Mouse (Mus musculus) liver, embryonic 16.5 days (tissue): Measurements from ENCODE around the gene Icmt. TPM values are rescaled to one million over a fixed set of nuclear protein-coding genes. Genes with fewer than 3 reads are reported as not detected.
A peak's percentile ranks its signal among the peaks of the same experiment; 100 is the strongest.

Experiments used
- ATAC-seq: fragments of 200-750 bp; cut with Nextera tagmentation; 2 replicates; pipeline ENCODE4 v1.8.0; 2017; ENCODE audit warnings: low read depth, mild to moderate bottlenecking, moderate number of reproducible peaks, moderate library complexity
- H3K27ac ChIP-seq: fragments of 300-500 bp; sonication (generic); 2 replicates; pipeline ENCODE4 v1.5.1; 2014; ENCODE audit warnings: mild to moderate bottlenecking, low read length
- H3K27me3 ChIP-seq: fragments of 300-500 bp; sonication (generic); 2 replicates; pipeline ENCODE4 v1.6.1; 2014; ENCODE audit warnings: low read depth, low read length, mixed read lengths; ENCODE audit not compliant: control insufficient read depth, insufficient read depth
- H3K36me3 ChIP-seq: fragments of 300-500 bp; sonication (generic); 2 replicates; pipeline ENCODE4 v1.6.1; 2014; ENCODE audit warnings: mild to moderate bottlenecking; ENCODE audit not compliant: control insufficient read depth, insufficient read depth
- H3K4me1 ChIP-seq: fragments of 300-500 bp; sonication (generic); 2 replicates; pipeline ENCODE4 v1.6.1; 2014; ENCODE audit warnings: low read depth, low read length, mixed read lengths; ENCODE audit not compliant: control insufficient read depth
- H3K4me2 ChIP-seq: fragments of 300-500 bp; sonication (generic); 2 replicates; pipeline ENCODE4 v1.6.1; 2014; ENCODE audit warnings: low read depth, low read length, mixed read lengths
- H3K4me3 ChIP-seq: fragments of 300-500 bp; sonication (generic); 2 replicates; pipeline ENCODE4 v1.5.1; 2014; ENCODE audit warnings: low read depth, mild to moderate bottlenecking, low read length
- H3K9ac ChIP-seq: fragments of 300-500 bp; sonication (generic); 2 replicates; pipeline ENCODE4 v1.6.1; 2014; ENCODE audit warnings: low read depth, low read length
- H3K9me3 ChIP-seq: fragments of 300-500 bp; sonication (generic); replicated peaks from 2 replicates; pipeline ENCODE4 v1.6.1; 2016; ENCODE audit warnings: low read length; ENCODE audit not compliant: control insufficient read depth
- WGBS: fragments of 180-500 bp; shearing (Covaris S2); extraction: QIAGEN DNeasy Blood & Tissue Kit; methylation state at CpG from one replicate; pipeline ENCODE4 v1.1.7; 2014; ENCODE audit not compliant: insufficient replicate concordance; 5-methylcytosine and 5-hydroxymethylcytosine counted together
- polyA plus RNA-seq: library from polyadenylated mRNA; unstranded; fragments of >200 nt; fragmentation: Nextera tagmentation; extraction: Ambion mirVana; gene quantifications from 2 replicates; pipeline ENCODE4 v1.2.1, GENCODE M21; 2015

The Icmt gene
- polyA plus RNA-seq, 1 experiment from 2014 or later, result 5.9 TPM

DNA sequence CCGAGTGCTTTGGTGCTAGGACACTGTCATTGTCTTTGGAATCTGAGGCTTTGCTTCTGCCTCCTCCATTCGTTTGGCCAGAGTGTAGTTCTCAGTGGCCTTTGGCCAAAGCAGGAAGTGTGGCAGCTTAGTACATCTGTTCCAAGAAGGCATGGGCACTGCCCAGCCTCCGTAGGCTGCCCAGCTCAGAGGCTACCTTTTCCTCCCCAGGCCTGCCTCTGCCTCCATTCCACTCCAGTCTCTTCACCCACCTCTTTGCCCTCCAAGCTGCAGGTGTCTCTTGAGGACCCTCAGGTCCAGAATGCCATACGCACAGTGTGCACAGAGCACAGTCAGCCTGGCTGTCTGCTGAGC, 32.9 kb upstream of the Icmt start:
- peak overlapping the region; percentile 22; the same call in 1 of the 2 replicates for H3K9ac ChIP-seq
- H3K27me3 ChIP-seq, result no peaks in the 10 kb centered on the region
- peaks cover 19% of the 10 kb centered on the region for H3K4me1 ChIP-seq
- no peaks in the 10 kb centered on the region for H3K36me3 ChIP-seq
- no peak overlapping the region; the same call in 1 of the 2 replicates for H3K4me2 ChIP-seq
- no peak overlapping the region for H3K27ac ChIP-seq
- no peak for ATAC-seq
- 53% methylated on average over 4 of the region's 4 CpGs for WGBS
- H3K4me3 ChIP-seq, result no peak overlapping the region
- no peaks in the 10 kb centered on the region for H3K9me3 ChIP-seq

DNA sequence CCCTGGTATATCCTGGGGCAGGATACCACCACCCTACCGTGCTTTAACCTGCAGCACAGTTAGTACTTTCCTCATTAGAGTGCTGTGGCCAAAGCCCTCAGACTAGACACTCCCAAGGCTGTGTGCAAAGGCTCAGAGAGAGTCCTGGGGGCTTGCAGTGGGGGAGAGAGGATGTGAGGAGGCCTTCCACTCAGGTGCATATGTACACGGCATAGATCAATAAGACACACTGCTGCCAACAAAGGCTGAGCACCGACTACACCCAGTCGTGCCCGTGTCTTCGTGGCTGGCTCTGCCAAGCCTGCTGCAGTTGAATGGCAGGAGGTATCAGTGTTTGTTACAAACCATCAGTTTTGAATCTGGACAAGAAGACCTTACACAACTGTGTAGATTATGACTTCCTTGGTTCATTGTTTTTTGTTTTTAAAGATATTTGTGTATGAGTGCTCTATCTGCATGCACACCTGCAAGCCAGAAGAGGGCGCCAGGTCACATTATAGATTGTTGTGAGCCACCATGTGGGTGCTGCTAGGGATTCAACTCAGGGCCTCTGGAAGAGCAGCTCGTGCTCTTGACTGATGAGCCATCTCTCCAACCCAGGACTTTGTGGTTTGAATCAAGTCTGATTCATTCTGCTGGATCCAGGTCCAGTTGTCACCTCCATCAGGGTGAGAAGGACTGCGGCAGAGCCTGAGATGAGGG, 32.0 kb upstream of the Icmt start:
- Histone ChIP-seq H3K27ac (no peak overlapping the region), H3K4me2 (no peak overlapping the region), H3K9ac (no peak overlapping the region), H3K4me1 (peaks cover 19% of the 10 kb centered on the region), H3K9me3 (no peaks in the 10 kb centered on the region), H3K36me3 (no peaks in the 10 kb centered on the region), H3K4me3 (no peak overlapping the region), H3K27me3 (no peaks in the 10 kb centered on the region)
- no peak for ATAC-seq
- 73% methylated on average over 9 of the region's 9 CpGs for WGBS

DNA sequence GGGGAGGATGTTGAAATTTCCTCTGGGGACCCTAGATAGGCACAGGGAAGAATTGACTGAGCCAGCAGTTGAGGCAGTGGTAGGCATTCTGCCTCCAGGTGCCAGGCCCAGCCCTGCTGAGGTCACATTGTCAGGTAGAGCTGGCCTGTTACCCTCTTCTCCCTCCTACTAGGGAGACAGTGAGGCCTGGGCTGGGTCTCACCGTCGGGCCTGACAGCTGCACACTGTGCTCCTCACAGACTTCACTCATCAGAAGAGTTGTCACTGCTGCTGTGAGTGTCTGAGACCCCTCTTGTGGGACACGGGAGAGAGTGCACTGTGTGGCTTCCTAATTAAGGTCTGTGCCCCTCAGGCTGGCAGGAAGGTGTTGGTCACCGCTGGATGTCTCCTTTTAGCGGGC, 31.2 kb upstream of the Icmt start:
- 74% methylated on average over 5 of the region's 5 CpGs for WGBS
- H3K9ac ChIP-seq, result no peak overlapping the region
- ATAC-seq, result no peak
- no peak overlapping the region for H3K4me2 ChIP-seq
- H3K27me3 ChIP-seq, result no peaks in the 10 kb centered on the region
- no peak overlapping the region for H3K4me3 ChIP-seq
- H3K27ac ChIP-seq, result no peak overlapping the region
- H3K9me3 ChIP-seq, result no peaks in the 10 kb centered on the region
- H3K36me3 ChIP-seq, result no peaks in the 10 kb centered on the region
- H3K4me1 ChIP-seq, result peaks cover 19% of the 10 kb centered on the region

DNA sequence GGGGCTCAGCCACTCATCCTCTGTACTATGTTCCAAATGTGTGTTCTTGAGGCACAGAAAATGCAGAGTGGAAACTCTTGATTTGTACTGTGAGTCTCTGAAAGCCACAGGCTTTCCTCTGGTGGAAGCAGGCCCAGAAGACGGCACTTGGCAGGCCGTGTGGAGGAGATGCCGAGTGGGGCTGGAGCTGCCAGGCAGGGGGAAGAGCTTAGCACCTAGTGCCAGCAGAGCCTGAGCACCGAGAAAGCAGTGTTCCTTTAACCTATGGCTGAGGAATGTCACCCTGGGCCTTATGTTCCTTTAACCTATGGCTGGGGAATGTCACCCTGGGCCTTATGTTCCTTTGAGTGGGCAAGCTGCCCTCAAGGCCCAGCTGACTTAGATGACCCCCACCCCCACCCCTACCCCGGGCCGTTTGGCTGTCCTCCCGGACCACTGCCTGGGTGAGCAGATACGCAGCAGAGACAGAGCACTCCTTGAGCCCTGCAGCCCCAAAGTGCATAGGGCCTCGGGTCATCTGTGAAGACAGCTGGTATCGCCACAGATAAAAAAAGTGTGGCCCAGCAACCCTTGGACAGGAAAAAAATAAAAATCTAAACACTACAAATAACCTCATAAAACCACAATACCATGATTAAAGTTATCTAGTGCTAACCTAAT, 30.7 kb upstream of the Icmt start:
- H3K4me1 ChIP-seq, result peaks cover 19% of the 10 kb centered on the region
- H3K9ac ChIP-seq, result no peak overlapping the region
- H3K4me2 ChIP-seq, result no peak overlapping the region
- H3K9me3 ChIP-seq, result no peaks in the 10 kb centered on the region
- H3K36me3 ChIP-seq, result no peaks in the 10 kb centered on the region
- H3K4me3 ChIP-seq, result no peak overlapping the region
- no peak overlapping the region for H3K27ac ChIP-seq
- no peaks in the 10 kb centered on the region for H3K27me3 ChIP-seq
- no peak for ATAC-seq
- 56% methylated on average over 10 of the region's 10 CpGs for WGBS

DNA sequence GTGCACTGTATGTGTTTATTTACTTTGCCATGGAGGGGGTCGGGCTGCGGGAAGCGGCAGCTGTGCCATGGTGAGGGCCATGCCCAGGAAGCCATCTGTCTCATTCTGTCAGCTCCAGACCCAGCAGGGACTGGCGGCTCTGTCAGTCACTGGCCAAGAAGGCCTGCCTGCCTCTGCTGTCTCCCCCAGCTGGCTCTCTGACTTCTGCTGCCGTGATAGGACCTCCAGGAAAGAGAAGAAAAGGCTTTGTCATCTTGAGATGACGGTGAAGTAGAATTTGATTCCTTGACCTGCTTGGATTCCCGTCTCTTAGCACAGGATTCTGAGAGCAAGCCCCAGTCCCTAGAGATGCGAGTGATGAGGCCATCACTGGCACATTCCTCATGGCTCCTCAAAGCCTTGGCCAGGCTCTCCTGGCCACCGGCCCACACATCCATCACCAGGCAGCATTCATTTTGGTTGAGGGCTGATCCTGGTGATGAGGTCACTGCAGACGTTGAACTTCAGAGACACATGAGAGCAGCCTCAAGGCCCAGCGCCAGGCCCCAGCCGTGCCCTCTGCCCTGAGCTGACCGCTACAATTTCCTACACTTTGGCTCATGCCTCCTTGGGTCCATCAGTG, 29.2 kb upstream of the Icmt start:
- no peak overlapping the region for H3K4me2 ChIP-seq
- WGBS, result 65% methylated on average over 13 of the region's 13 CpGs
- peaks cover 2% of the 10 kb centered on the region for H3K27me3 ChIP-seq
- H3K27ac ChIP-seq, result no peak overlapping the region
- no peaks in the 10 kb centered on the region for H3K36me3 ChIP-seq
- no peak overlapping the region for H3K9ac ChIP-seq
- ATAC-seq, result no peak
- no peaks in the 10 kb centered on the region for H3K9me3 ChIP-seq
- H3K4me1 ChIP-seq, result peaks cover 16% of the 10 kb centered on the region
- no peak overlapping the region for H3K4me3 ChIP-seq

DNA sequence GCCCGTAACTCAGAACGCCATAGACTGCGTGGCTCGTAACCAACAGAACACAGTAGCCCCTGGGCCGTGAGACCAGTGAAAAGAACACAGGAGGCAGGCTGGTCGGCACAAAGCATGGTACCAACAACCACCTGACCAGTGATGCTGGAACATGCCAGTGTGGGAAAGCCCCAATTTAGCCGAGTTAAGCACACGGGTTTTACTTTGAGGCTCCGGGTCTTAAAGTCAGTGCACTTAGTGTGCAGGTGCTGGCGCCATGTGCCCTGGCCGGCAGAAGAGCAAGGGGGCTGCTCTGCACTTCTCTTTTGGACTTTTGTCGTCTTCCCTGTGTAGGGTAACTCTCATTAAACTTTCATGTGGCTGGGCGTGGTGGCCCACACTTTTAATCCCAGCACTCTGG, 27.1 kb upstream of the Icmt start:
- no peaks in the 10 kb centered on the region for H3K36me3 ChIP-seq
- no peak overlapping the region for H3K4me2 ChIP-seq
- no peak for ATAC-seq
- WGBS, result 71% methylated on average over 13 of the region's 13 CpGs
- no peak overlapping the region for H3K4me3 ChIP-seq
- H3K9me3 ChIP-seq, result no peaks in the 10 kb centered on the region
- peaks cover 23% of the 10 kb centered on the region for H3K27me3 ChIP-seq
- no peak overlapping the region for H3K27ac ChIP-seq
- no peaks in the 10 kb centered on the region; the same call in 1 of the 2 replicates for H3K4me1 ChIP-seq
- no peak overlapping the region for H3K9ac ChIP-seq

DNA sequence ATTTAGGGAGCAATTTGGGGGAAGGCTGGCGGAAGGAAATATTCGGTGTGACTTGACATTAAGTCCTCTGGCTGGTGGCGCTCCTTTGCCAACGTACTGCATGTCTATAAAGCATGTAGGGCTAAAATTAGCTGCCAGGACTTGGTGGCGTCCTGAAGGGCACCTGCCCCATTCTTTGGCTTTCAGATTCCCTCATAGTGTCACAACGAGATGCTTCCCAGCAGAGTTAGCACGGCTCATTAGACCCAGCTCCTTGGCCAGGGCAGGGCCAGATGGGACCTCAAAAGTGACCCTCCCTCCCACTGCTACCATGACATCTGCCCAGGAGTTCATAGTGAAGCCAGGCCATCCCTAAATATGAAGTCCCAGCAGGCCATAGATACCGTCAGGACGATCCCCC, 26.4 kb upstream of the Icmt start:
- no peaks in the 10 kb centered on the region; the same call in 1 of the 2 replicates for H3K4me1 ChIP-seq
- H3K9ac ChIP-seq, result no peak overlapping the region
- H3K36me3 ChIP-seq, result no peaks in the 10 kb centered on the region
- ATAC-seq, result no peak
- H3K27me3 ChIP-seq, result peaks cover 29% of the 10 kb centered on the region
- H3K27ac ChIP-seq, result no peak overlapping the region
- WGBS, result 71% methylated on average over 9 of the region's 9 CpGs
- no peaks in the 10 kb centered on the region for H3K9me3 ChIP-seq
- no peak overlapping the region for H3K4me2 ChIP-seq
- no peak overlapping the region for H3K4me3 ChIP-seq

DNA sequence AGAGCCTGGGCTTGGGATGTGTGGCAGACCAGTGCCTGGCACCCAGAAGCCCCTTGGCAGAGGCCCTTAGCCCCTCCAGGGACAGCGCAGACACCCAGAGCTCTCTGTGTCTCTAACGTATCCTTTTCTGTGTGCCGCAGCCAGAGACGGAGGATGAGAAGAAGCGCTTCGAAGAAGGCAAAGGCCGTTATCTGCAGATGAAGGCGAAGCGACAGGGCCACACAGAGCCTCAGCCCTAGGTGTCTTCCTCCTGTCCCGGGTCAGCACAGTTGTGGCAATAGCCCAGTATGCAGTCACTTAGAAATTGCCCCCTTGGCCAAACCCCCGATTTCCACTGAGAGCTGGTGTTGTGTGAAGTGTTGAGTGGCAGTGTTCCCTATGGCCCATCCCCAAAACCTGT, 25.7 kb upstream of the Icmt start:
- peaks cover 35% of the 10 kb centered on the region for H3K27me3 ChIP-seq
- whole genome bisulfite sequencing, result 77% methylated on average over 11 of the region's 11 CpGs

DNA sequence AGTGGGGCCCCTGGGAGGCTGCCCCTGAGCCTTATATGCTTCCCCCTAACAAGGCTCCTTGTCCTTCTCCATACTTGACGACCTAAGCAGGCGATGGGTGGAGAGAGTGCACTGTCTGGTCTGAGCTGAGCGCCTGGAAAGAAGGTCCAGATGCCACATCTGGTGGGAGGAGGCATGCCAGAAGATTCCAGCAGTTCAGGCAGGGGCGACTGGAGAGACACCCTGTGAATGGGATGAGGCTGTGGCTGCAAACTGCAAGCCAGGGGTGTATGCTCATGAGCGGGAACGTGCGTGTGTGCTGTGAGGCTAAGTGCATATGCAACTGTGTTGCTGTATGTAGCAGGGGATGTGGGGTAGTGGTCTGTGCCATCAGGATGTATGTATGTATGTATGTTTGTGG, 25.0 kb upstream of the Icmt start:
- Histone ChIP-seq H3K4me2 (no peak overlapping the region), H3K4me1 (no peaks in the 10 kb centered on the region; the same call in 1 of the 2 replicates), H3K36me3 (no peaks in the 10 kb centered on the region), H3K9ac (no peak overlapping the region), H3K9me3 (no peaks in the 10 kb centered on the region), H3K27me3 (peaks cover 37% of the 10 kb centered on the region), H3K4me3 (no peak overlapping the region), H3K27ac (no peak overlapping the region)
- no peak for ATAC-seq
- 68% methylated on average over 7 of the region's 7 CpGs for WGBS

More for the DNA sequence above, 25.7 kb upstream of the Icmt start:
- Histone ChIP-seq H3K4me1 (no peaks in the 10 kb centered on the region; the same call in 1 of the 2 replicates), H3K9ac (no peak overlapping the region), H3K4me3 (no peak overlapping the region), H3K27ac (no peak overlapping the region), H3K36me3 (no peaks in the 10 kb centered on the region), H3K4me2 (no peak overlapping the region), H3K9me3 (no peaks in the 10 kb centered on the region)
- ATAC-seq, result no peak
